Mouse (Mus musculus) layer of hippocampus, postnatal 36 days (tissue): Measurements from ENCODE around the gene Bmi1. TPM values are rescaled to one million over a fixed set of nuclear protein-coding genes. Genes with fewer than 3 reads are reported as not detected.

ENCODE experiments used
- DNase-seq, 2 experiments: peaks; one replicate each; pipeline ENCODE4 v3.0.0; 2022
- total RNA-seq, 2 experiments: library from RNA; stranded (reverse); gene quantifications; 2 replicates each; pipeline ENCODE4 v1.2.3; 2021

Gene Bmi1
- total RNA-seq, 2 experiments from 2014 or later, result 58.4 to 67.5 TPM

DNA sequence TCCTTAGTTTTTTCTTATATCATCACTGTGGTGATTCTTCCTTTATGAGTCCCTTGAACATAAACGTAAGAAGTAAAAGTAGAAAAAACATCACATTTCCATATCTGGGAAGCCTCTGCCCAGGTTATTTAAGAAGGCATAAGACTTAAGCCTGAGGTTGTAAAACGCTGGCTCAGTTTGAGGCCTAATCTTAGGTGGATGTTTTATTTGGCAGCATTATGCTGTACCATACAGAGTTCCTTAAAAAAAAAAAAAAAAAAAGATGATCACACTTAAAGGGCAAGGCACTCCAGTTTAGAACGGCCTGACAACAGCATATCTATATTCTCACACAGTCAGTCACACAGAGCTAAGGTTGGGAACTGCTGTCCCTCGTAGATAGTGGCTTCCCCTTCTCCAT is 49.1 kb downstream of the Bmi1 start:
- DNase-seq, result no peak

GRCm38 (mm10) chr2:18731718-18732117 is 54.9 kb downstream of the Bmi1 start:
- no peak for DNase-seq

- DNase-seq, result no peak
Observed at GRCm38 (mm10) chr2:18734394-18735127, 57.7 kb downstream of the Bmi1 start.

Other genes starting within 250 kb of the Bmi1 start
- 100 to 1,000 TPM; 103 to 112 TPM for gene Commd3, start 4.6 kb upstream of the Bmi1 start, total RNA-seq
- 1 to 10 TPM; 3.0 to 5.3 TPM for gene Spag6, start 17.0 kb downstream of the Bmi1 start, total RNA-seq